Mouse (Mus musculus) embryonic fibroblast, embryonic 13.5 days (primary cell): Measurements from ENCODE around the gene Nubp1.

Experiments
- CTCF ChIP-seq: IDR thresholded peaks from 2 replicates; pipeline ENCODE4 v1.5.1; 2011; ENCODE audit warnings: mild to moderate bottlenecking, control low read depth, low read length, moderate library complexity, borderline replicate concordance; ENCODE audit not compliant: insufficient read depth
- POLR2A ChIP-seq: IDR thresholded peaks from 2 replicates; pipeline ENCODE4 v1.6.1; 2011; ENCODE audit warnings: low read depth, mild to moderate bottlenecking, control low read depth, low read length, moderate library complexity

GRCm38 (mm10) chr16:10372372-10372771 is 39.4 kb upstream of the Nubp1 start:
- TF ChIP-seq POLR2A (no peak), CTCF (no peak)
